Mouse (Mus musculus): ENCODE results near the gene Tshr. TPM values are rescaled to one million over a fixed set of nuclear protein-coding genes. Genes with fewer than 3 reads are reported as not detected.
A peak's percentile ranks its signal among the peaks of the same experiment; 100 is the strongest.
"Not testable (repeated sequence)": the region's sequence is repeated elsewhere in the genome, so short reads cannot be mapped to it uniquely, and the experiment has no call there.

The Tshr gene
- polyA plus RNA-seq, 1 experiment = not detected

DNA sequence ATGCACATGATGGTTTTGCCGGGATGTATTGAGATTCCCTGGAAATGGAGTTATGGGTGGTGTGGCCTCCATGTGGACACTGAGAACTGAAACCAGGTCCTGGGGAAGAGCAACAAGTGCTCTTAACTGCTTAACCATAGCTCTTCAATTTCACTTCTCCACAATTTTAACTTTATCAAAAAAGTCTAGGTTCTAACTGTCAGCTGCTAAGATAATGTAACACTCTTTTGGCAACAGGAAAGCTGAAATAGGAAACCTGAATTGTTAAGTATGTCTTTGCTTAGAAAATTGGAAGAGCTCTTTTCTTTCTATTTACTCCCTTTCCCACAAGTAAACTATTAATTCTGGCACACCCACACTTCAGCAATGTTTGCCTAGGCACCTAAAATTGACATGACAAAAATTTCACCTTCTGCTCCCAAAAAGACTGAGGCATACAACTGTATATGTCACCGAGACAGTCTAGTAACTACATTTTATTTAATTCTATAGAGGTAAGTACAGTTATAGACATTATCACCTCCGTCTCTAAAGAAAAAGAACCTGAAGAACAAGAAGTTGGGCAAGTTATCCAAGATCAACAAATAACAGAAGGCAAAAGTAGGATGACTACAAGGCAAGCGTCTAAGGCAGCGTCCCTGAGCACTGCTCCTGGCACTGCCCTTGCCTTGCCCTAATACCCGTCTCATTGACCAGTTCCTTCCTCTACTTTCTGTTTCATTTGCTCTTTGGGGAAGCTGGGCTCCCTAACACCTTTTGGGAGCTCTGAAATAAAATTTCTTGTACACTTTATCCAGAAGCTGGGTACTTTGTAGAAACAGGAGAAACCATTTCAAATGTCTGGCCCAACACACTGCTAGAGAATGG lies 197.1 kb downstream of the Tshr start:
- WGBS = 79% methylated on average over 6 of the region's 6 CpGs
- Histone ChIP-seq H3K4me3 (ENCODE audit: insufficient read depth, low read depth, low read length) (no peak overlapping the region), H3K27ac (ENCODE audit: insufficient read depth, low read depth, low read length) (no peak overlapping the region), H3K4me1 (ENCODE audit: control insufficient read depth, insufficient read depth, low read length) (peaks cover 10% of the 10 kb centered on the region)
- TF ChIP-seq CTCF (IDR thresholded peaks at IDR 0.05; ENCODE audit: insufficient read depth, low read depth, low read length) (no peak), POLR2A (IDR thresholded peaks at IDR 0.05; ENCODE audit: insufficient read depth, low read depth, low read length) (no peak)

DNA sequence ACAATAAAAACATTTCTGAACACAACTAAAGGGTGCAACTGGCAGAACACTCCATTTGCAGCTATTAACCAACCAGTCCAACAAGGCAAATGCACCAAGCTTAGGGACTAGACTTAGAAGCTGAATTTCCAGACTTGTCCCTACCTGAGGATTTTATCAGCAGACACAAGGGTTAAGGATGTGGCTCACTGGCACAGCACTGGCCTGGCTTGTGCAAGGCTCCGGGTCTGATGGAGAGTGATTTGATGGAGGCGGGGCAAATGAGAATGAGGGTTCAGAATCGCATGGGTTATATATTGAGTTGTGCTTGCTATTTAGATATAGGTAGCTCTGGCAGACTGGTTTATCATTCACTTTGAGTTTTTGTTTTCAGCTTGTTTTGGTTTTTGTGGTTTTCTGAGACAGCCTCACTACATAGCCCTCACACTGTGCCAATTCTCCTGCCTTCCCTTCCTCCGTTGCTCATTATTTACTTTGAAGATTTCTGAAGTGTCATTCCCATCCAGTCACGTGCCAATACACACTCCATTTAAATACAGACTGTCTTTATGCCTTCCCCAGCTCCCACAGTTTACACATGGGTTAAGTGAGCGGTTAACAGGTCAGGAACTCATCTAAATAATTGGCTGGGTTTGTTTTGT lies 198.1 kb downstream of the Tshr start:
- Histone ChIP-seq H3K4me3 (ENCODE audit: insufficient read depth, low read depth, low read length) (no peak overlapping the region), H3K27ac (ENCODE audit: insufficient read depth, low read depth, low read length) (no peak overlapping the region; the same call in 1 of the 2 replicates), H3K4me1 (ENCODE audit: control insufficient read depth, insufficient read depth, low read length) (peaks cover 10% of the 10 kb centered on the region)
- no peak for TF ChIP-seq CTCF (IDR thresholded peaks at IDR 0.05; ENCODE audit: insufficient read depth, low read depth, low read length)
- TF ChIP-seq POLR2A (IDR thresholded peaks at IDR 0.05; ENCODE audit: insufficient read depth, low read depth, low read length) = no peak
- 53% methylated on average over 6 of the region's 6 CpGs for WGBS

DNA sequence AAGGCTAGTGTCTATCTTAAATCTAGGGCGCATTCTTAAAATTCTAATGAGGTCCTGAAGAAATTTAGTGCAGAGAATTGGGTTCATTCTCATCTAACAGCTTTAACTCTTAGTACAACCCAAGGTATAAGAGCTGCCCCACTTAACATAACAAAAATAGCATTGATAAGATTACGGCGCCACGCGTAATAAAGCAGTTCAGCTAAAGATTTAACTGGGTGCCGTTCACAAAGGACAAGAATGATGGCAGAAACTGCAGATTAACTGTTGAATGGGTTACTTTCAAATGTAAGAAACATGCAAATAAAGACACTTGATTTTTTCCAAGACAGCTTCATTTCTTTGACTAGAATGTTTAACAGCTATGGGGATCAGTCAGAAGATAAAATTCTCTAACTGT lies 199.0 kb downstream of the Tshr start:
- no peak for TF ChIP-seq CTCF (IDR thresholded peaks at IDR 0.05; ENCODE audit: insufficient read depth, low read depth, low read length)
- TF ChIP-seq POLR2A (IDR thresholded peaks at IDR 0.05; ENCODE audit: insufficient read depth, low read depth, low read length) = no peak
- 53% methylated on average over 6 of the region's 6 CpGs for WGBS
- H3K4me3 ChIP-seq (ENCODE audit: insufficient read depth, low read depth, low read length) = no peak overlapping the region
- H3K27ac ChIP-seq (ENCODE audit: insufficient read depth, low read depth, low read length) = no peak overlapping the region
- peaks cover 10% of the 10 kb centered on the region for H3K4me1 ChIP-seq (ENCODE audit: control insufficient read depth, insufficient read depth, low read length)

DNA sequence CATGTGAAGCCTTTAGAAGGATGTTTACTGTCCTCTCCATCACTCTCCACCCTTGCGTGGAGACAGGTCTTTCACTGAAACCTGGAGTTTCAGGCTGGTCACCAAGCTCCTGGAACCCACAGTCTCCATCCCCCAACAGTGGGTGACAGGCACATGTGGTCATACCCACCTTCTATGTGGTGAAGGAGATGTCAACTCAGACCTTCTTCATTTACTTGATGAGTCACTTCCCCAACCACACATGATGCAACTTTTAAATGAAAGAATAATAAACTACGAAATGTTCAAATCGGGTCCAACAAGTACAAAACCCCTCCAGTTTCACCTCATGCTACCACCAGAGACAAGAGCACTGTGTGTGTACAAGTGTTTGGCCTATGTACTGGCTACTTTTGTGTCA lies 200.8 kb downstream of the Tshr start:
- TF ChIP-seq CTCF (IDR thresholded peaks at IDR 0.05; ENCODE audit: insufficient read depth, low read depth, low read length) = no peak
- no peak for TF ChIP-seq POLR2A (IDR thresholded peaks at IDR 0.05; ENCODE audit: insufficient read depth, low read depth, low read length)
- Histone ChIP-seq H3K27ac (ENCODE audit: insufficient read depth, low read depth, low read length) (no peak overlapping the region), H3K4me3 (ENCODE audit: insufficient read depth, low read depth, low read length) (no peak overlapping the region), H3K4me1 (ENCODE audit: control insufficient read depth, insufficient read depth, low read length) (peaks cover 10% of the 10 kb centered on the region)
- WGBS = 86% methylated on average over 3 of the region's 3 CpGs

DNA sequence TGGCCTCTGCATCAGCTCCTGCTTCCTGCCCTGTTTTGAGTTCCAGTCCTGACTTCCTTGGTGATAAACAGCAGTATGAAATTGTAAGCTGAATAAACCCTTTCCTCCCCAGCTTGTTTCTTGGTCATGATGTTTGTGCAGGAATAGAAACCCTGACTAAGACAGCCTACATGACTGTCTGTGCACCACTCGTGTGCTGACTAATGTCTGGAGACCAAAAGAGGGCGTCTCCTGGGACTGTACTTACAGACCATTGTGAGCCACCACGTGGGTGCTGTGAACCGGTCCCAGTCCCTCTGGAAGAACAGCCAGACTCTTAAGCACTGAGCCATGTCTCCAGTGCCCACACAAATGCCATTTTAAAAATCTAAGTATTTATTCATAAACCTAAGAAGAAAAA lies 201.5 kb downstream of the Tshr start:
- not testable (repeated sequence) for H3K4me1 ChIP-seq (ENCODE audit: control insufficient read depth, insufficient read depth, low read length); H3K27ac ChIP-seq (ENCODE audit: insufficient read depth, low read depth, low read length); H3K4me3 ChIP-seq (ENCODE audit: insufficient read depth, low read depth, low read length)
- WGBS = 89% methylated on average over 4 of the region's 4 CpGs

DNA sequence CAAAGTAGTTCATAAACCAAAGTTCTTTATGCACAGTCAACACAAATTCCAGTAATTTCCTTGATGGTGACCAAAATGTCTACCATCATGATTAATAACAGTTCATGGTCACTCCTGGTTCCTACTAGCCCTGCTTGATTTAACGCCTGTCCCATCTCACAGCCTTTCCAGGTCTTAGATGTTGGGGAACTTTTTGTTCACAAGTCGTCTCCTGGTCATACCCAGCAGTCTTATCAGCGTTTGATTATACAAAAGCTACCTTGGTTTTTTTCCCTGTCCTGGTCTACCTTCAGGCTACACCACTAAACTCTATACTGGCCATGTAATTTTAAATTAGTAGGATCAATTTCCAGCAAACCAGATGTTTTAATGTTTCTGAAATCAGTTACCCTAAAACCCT lies 202.7 kb downstream of the Tshr start:
- H3K4me1 ChIP-seq (ENCODE audit: control insufficient read depth, insufficient read depth, low read length) = peaks cover 7% of the 10 kb centered on the region
- no peak for TF ChIP-seq CTCF (IDR thresholded peaks at IDR 0.05; ENCODE audit: insufficient read depth, low read depth, low read length)
- WGBS = 38% methylated on average over 3 of the region's 3 CpGs
- H3K27ac ChIP-seq (ENCODE audit: insufficient read depth, low read depth, low read length) = no peak overlapping the region
- no peak overlapping the region for H3K4me3 ChIP-seq (ENCODE audit: insufficient read depth, low read depth, low read length)

DNA sequence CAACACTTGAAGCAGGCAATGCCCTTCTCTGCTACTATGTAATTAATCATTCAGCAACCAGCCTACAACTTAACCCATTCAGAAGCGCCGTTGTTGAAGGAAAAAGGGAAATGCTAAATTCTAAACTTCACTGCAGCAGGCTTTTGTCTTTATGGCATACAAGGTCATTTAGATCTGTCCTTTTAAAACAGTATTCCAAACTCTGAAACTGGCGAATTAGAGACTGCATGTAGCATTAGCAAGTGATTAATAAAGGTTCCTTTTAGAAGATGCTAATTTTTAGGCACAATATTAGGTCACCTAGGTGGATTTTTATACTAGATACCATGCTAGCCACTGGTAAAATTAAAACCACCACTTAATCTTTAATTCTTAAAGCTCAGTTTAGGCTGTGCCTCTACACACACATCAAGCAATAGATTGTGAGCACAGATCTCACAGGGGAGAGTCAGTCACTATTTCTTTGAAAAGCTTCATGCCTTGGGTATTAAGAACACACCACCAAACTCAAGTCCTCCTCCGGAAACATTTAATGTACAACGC lies 203.2 kb downstream of the Tshr start:
- Histone ChIP-seq H3K27ac (ENCODE audit: insufficient read depth, low read depth, low read length) (peak overlapping the region; percentile 97), H3K4me3 (ENCODE audit: insufficient read depth, low read depth, low read length) (no peak overlapping the region), H3K4me1 (ENCODE audit: control insufficient read depth, insufficient read depth, low read length) (peaks cover 4% of the 10 kb centered on the region; the same call in 1 of the 2 replicates)
- no peak for TF ChIP-seq CTCF (IDR thresholded peaks at IDR 0.05; ENCODE audit: insufficient read depth, low read depth, low read length)
- TF ChIP-seq POLR2A (IDR thresholded peaks at IDR 0.05; ENCODE audit: insufficient read depth, low read depth, low read length) = no peak
- WGBS = 3% methylated on average over 5 of the region's 5 CpGs

DNA sequence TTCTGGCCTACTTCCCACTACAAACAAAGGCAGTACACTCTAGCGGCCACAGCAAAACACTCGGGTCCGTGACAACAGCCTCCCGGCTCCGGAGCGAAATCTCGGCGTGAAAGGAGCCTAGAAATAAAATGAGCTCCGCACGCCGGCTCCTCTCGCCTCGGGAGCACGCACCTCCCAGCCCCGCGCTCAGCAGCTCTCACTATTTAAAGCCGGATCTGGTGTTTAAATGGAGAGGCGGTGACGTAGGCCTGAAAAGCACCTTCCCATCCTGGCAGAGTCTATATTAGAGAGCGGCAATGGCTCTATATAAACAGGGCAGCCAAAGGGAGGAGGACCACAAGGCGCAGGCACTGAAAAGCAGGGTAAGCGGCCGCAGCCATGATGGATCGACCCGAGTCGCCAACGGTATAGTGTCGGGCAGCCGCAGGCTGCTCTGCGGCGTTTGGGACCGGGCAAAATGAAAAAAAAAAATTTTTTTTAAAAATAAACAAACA lies 203.9 kb downstream of the Tshr start:
- no peak for TF ChIP-seq CTCF (IDR thresholded peaks at IDR 0.05; ENCODE audit: insufficient read depth, low read depth, low read length)
- TF ChIP-seq POLR2A (IDR thresholded peaks at IDR 0.05; ENCODE audit: insufficient read depth, low read depth, low read length) = peak; percentile 99
- Histone ChIP-seq H3K4me3 (ENCODE audit: insufficient read depth, low read depth, low read length) (peak overlapping the region; percentile 88), H3K4me1 (ENCODE audit: control insufficient read depth, insufficient read depth, low read length) (peaks cover 3% of the 10 kb centered on the region; the same call in 1 of the 2 replicates), H3K27ac (ENCODE audit: insufficient read depth, low read depth, low read length) (peak overlapping the region; percentile 97)
- WGBS = under 1% methylated on average over 32 of the region's 32 CpGs

Data from olfactory bulb, adult 2 months (tissue).